Mouse (Mus musculus) ES-E14 (cell line): ENCODE data around the gene Plrg1. TPM values are rescaled to one million over a fixed set of nuclear protein-coding genes. Genes with fewer than 3 reads are reported as not detected.

Experiments
- DNase-seq: peaks from one replicate; pipeline ENCODE4 v3.0.0-alpha.2; 2013; ENCODE audit warnings: low read depth, low spot score
- H3K27ac ChIP-seq: 2 replicates; pipeline ENCODE4 v1.5.1; 2012; ENCODE audit warnings: low read depth, mild to moderate bottlenecking, low read length, moderate library complexity, mixed read lengths; ENCODE audit not compliant: poor library complexity, insufficient read depth, severe bottlenecking
- H3K36me3 ChIP-seq: 2 replicates; pipeline ENCODE4 v1.6.1; 2012; ENCODE audit warnings: mild to moderate bottlenecking, low read length, moderate library complexity, mixed read lengths; ENCODE audit not compliant: control insufficient read depth, poor library complexity, insufficient read depth, severe bottlenecking
- H3K4me1 ChIP-seq, 2 experiments: fragments of 150-350 bp in 1 of 2; sonication (generic) in 1 of 2; 2 replicates each; pipeline ENCODE4 v1.6.1; 2012; ENCODE audit warnings: low read length in 2 of 2, mild to moderate bottlenecking in 1 of 2, mixed read lengths in 1 of 2; ENCODE audit not compliant: control insufficient read depth in 2 of 2, insufficient read depth in 2 of 2, poor library complexity in 1 of 2
- H3K4me3 ChIP-seq, 2 experiments: fragments of 150-350 bp in 1 of 2; sonication (generic) in 1 of 2; 2 replicates each; pipeline ENCODE4 v1.5.1; 2012; ENCODE audit warnings: low read length in 2 of 2, low read depth in 1 of 2, mild to moderate bottlenecking in 1 of 2, mixed read lengths in 1 of 2; ENCODE audit not compliant: insufficient read depth in 1 of 2, poor library complexity in 1 of 2, severe bottlenecking in 1 of 2
- H3K9ac ChIP-seq: 2 replicates; pipeline ENCODE4 v1.6.1; 2012; ENCODE audit warnings: low read depth, mild to moderate bottlenecking, low read length, mixed read lengths; ENCODE audit not compliant: poor library complexity, insufficient read depth, severe bottlenecking
- H3K9me3 ChIP-seq: fragments of 150-350 bp; sonication (generic); 2 replicates; pipeline ENCODE4 v1.6.1; 2012; ENCODE audit warnings: low read depth, mild to moderate bottlenecking, low read length; ENCODE audit not compliant: control insufficient read depth, insufficient read depth
- CHD2 ChIP-seq: IDR thresholded peaks from 2 replicates; pipeline ENCODE4 v1.6.1; 2014; ENCODE audit warnings: mild to moderate bottlenecking, low read depth, low read length, inconsistent platforms
- HCFC1 ChIP-seq: IDR thresholded peaks from 2 replicates; pipeline ENCODE4 v1.6.1; 2012; ENCODE audit warnings: low read length, inconsistent platforms, borderline replicate concordance; ENCODE audit not compliant: insufficient read depth
- MAFK ChIP-seq: IDR thresholded peaks from 2 replicates; pipeline ENCODE4 v1.6.1; 2014; ENCODE audit warnings: mild to moderate bottlenecking, low read depth, low read length, inconsistent platforms; ENCODE audit not compliant: insufficient read depth
- ZC3H11A ChIP-seq: IDR thresholded peaks from 2 replicates; pipeline ENCODE4 v1.6.1; 2012; ENCODE audit warnings: low read depth, mild to moderate bottlenecking, inconsistent platforms, low read length, borderline replicate concordance
- ZNF384 ChIP-seq: IDR thresholded peaks from 2 replicates; pipeline ENCODE4 v1.6.1; 2012; ENCODE audit warnings: low read depth, low read length, inconsistent platforms
- in situ Hi-C, 2 experiments: fragments of 600-800 bp; cut with MboI; formaldehyde crosslinking; loops; one replicate each; pipeline ENCODE4 v1.15.1; 2025; ENCODE audit warnings: low sequenced_read_pairs in 2 of 2, inconsistent platforms in 1 of 2; ENCODE audit not compliant: unreplicated experiment in 2 of 2
- total RNA-seq: library from RNA; depleted of rRNA; stranded (reverse); fragments of 300-350 nt; gene quantifications from 2 replicates; pipeline ENCODE4 v1.2.3, GENCODE M21; 2012

Plrg1 gene
- total RNA-seq, 1 experiment: 81.7 TPM

DNA sequence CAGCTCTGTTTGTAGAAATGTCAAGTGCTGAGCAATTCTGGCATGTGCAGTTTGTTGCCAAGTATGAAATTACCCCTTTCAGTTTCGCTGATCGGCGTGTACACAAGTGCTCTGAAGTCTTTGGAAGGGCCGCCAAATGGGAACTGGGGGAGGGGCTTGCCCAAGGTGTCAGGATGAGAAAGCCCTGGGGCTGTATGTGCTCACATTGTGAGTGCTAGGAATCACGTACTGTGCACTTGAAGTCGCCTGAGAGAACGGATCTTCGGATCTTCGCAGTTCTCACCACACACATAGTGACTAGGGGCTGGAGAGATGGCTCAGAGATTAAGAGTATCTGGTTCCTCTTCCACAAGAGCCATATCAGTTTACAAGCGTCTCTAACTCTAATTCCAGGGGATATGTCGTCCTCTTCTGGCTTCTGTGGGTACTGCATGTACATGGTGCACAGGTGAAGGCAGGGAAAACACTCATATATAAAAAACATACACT, 25.3 kb downstream of the Plrg1 start:
- TF ChIP-seq ZC3H11A (peak; percentile 77), MAFK (no peak)

DNA sequence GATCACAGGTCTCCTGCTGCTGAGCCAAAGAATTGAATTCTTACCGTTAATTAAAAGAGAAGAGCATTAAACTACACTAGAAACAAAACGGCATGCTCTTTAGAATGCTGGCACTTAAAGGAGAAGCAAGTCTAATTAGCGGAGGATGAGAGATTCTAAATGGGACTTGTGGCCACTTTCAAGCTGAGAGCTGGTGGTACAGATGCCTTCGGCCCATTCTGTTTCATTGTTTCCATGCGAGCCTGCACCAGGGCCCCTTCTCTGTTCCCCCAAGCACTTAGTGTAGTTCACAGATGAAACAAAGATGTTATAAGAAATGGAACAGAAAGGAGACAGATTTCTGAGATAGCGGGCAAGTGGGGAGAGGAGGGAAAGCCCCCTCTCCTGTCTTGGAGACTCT, 42.3 kb downstream of the Plrg1 start:
- H3K27ac ChIP-seq: no peak overlapping the region
- TF ChIP-seq CHD2 (no peak), ZNF384 (no peak), MAFK (no peak), ZC3H11A (no peak), HCFC1 (no peak)

More for the DNA sequence above, 25.3 kb downstream of the Plrg1 start:
- DNase-seq: peak; percentile 60
- in situ Hi-C loops: no loop called here
- H3K36me3 ChIP-seq: no peaks in the 10 kb centered on the region
- H3K4me1 ChIP-seq: 0 out of 4 replicates have a peak, but pooled peaks cover 0 to 2% of the 10 kb centered on the region in 2 experiments
- H3K9ac ChIP-seq: no peak overlapping the region
- no peak overlapping the region for H3K27ac ChIP-seq
- H3K4me3 ChIP-seq: 0 out of 4 replicates have a peak overlapping the region, but pooled peaks of 1 of the 2 experiments have one; percentile 45
- H3K9me3 ChIP-seq: no peaks in the 10 kb centered on the region

DNA sequence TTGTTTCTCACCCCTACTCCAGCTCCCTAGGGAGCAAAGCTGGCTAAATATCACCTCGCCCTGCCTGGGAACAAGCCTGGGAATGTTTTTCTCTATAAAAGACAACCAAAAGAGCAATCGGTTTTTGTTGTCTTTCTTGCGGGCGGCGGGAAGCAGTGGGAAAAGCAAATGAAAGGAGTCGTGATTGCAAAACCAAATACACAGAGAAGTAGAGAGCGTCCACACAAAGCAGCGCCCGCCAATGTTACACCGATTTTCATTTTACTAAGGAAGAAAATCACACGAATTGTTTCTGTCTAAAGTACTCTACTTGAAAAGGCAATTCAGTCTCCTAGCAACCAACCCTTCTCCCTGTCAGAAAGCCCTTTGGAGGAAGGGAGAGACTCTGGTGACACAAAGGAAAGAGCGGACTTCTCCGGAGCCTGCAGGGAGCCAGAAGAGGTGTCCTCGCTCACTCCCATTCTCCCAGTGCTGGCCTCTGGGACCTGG, 43.3 kb downstream of the Plrg1 start:
- Histone ChIP-seq H3K36me3 (no peaks in the 10 kb centered on the region), H3K4me3 (no peak overlapping the region), H3K9ac (no peak overlapping the region), H3K27ac (no peak overlapping the region), H3K4me1 (no peaks in the 10 kb centered on the region), H3K9me3 (no peaks in the 10 kb centered on the region)
- TF ChIP-seq ZNF384 (no peak), CHD2 (no peak), ZC3H11A (no peak), HCFC1 (no peak), MAFK (no peak)
- in situ Hi-C loops: no loop called here
- DNase-seq: no peak

More for the DNA sequence above, 42.3 kb downstream of the Plrg1 start:
- Histone ChIP-seq H3K4me1 (no peaks in the 10 kb centered on the region), H3K9me3 (no peaks in the 10 kb centered on the region), H3K9ac (no peak overlapping the region), H3K36me3 (no peaks in the 10 kb centered on the region), H3K4me3 (no peak overlapping the region)
- no peak for DNase-seq
- in situ Hi-C loops: no loop called here

DNA sequence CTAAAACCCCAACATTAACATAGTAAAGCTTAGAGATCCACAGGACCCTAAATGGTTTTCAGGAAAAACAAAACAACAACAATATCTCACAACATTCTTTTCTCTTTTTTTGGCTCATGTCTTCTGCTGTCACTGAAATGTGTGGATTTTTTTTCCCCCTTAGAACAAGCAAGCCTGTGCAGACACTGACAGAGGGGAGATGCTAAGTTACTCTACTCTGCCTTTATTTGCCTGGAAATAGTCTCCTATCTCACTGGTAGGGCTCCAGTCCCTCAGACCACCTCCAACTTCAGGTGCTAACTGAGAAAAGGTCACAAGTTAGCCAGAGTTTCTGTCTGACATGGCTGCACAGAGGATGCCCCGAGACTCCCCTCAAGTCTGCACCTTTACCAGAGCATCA, 43.8 kb downstream of the Plrg1 start:
- Histone ChIP-seq H3K36me3 (no peaks in the 10 kb centered on the region), H3K9ac (no peak overlapping the region), H3K27ac (no peak overlapping the region), H3K9me3 (no peaks in the 10 kb centered on the region), H3K4me1 (no peaks in the 10 kb centered on the region), H3K4me3 (no peak overlapping the region)
- in situ Hi-C loops: no loop called here
- DNase-seq: no peak
- TF ChIP-seq CHD2 (no peak), ZNF384 (no peak), ZC3H11A (no peak), HCFC1 (no peak), MAFK (no peak)

DNA sequence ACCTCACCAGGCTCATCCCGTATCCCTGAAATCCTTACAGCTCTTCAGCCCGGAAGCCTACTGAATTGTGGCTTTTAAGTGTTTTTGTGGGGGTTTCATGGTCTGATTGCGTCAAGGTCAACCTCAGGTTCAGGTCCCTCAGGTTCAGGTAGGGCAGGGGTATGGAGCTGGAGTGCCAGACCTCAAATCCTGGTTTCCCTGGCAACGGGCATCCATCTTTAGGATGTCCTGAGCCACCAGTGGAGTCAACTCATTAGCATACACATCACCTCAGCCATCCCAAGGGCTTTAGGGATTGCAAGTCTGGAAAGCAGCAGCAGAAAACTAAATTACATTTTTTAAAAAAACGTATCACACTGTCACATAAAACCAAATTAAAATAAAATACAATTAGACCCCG, 44.3 kb downstream of the Plrg1 start:
- no peaks in the 10 kb centered on the region for H3K36me3 ChIP-seq
- no peak for TF ChIP-seq HCFC1
- no peak for TF ChIP-seq MAFK
- TF ChIP-seq ZC3H11A: no peak
- TF ChIP-seq CHD2: no peak
- H3K9ac ChIP-seq: no peak overlapping the region
- no peak overlapping the region for H3K27ac ChIP-seq
- H3K4me1 ChIP-seq: no peaks in the 10 kb centered on the region
- in situ Hi-C loops: no loop called here
- no peaks in the 10 kb centered on the region for H3K9me3 ChIP-seq
- H3K4me3 ChIP-seq: no peak overlapping the region
- DNase-seq: no peak
